Mouse (Mus musculus) B cell, adult 2 months (primary cell): ENCODE data around the gene Cdkn1c.

ENCODE experiments used
- DNase-seq, 2 experiments: peaks; one replicate each; pipeline ENCODE4 v3.0.0; 2022

The Cdkn1c gene

DNA sequence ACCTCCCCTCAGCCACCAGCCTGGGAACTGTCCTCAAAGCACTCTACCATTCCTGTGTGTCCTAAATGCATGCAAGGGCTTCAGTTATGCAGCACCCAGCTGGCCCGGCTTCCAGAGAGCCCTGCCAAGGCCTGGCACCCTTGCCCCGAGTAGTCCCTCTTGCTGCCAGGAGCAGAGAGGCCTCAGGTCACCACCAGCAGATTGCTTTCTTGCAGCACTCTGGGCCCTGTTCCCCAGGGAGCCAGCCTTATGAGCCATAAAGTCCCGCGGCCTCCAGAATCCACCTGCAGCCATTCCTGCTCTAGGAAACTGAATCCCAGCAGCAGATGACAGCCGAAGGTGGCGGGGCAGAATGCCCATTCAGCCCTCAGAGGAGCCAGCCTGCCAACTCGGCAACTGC lies 27.5 kb downstream of the Cdkn1c start:
- DNase-seq, result no peak

DNA sequence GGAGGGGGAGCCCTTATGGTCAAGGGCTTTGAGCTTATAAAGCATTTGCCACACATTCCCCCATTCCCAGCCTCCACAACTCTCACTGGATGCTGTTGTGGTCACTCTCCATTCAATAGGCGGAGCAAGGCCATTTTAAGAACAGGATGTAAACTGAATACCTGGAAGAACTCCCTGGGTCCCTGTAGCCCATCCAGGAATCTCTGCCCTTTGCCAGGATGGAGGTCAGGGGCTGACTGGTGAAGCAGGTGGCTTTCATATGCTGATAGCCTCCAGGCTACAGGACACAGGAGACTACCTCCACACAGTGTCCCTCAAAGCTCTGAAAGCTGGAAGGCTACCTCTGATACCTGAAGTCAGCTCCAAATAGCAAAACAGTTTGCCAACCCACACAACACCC lies 28.2 kb downstream of the Cdkn1c start:
- no peak for DNase-seq

DNA sequence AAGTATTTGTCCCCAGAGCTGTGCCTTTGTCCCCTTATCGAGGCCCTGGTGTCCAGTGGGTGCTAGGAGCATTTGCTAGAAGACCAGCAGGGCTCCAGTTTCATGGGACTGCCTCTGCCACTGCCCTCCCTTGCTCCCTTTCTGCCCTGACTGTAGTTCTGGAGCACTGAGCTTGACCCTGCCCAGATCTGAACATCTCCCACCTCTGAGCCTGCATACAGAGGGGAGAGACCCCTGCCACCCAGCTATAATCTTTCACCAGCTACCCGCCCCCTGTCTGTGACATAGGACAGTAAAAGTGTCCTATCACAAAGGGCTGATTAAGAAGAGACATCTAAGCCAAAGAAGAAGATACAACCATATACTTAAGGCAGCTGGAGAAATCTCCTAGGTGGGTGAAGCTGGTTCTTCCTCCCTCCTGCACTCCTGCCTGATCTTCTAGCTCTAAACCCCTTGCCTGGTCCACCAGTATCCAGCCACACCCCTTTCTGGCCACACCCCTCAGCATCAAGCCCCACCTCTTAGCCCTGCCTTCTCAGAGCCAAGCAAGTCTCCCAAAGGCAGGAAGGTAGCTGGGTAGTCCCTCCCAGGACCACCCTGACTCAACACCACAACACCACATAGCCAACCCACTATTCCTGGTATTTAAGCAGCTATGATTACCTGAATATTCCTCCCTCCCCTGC lies 31.9 kb downstream of the Cdkn1c start:
- no peak for DNase-seq

DNA sequence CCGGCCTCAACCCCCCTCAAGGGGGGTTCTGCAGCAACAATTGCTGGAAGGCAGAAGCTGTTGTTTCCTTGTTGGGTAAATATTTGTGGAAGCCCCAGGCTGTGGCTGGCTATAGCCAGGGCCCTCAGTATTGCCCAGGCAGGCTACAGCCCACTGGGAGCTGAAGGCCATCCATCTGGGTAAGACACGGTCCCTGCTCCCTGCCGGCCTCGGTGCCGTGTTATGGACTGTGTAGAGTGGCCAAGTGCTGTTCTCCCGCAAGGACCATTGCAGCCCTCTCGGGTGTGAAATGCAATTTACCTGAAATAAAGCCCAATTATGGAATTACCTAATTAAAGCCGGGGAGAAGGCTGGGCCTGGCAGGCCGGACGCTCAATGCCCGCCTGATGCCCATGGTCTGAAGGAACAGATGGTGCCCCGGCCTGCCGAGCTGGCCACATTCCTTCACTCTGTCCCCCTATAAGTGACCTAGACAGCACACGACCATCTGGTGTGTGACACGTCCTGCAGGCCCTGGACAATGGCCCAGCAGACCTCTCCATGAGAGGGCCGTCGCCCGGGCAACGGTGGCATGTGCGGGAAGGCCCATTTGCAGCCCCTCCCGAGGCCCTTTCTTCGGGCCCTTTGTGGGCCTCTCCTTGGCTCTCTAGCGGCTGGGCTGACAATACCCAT lies 32.6 kb downstream of the Cdkn1c start:
- no peak for DNase-seq

DNA sequence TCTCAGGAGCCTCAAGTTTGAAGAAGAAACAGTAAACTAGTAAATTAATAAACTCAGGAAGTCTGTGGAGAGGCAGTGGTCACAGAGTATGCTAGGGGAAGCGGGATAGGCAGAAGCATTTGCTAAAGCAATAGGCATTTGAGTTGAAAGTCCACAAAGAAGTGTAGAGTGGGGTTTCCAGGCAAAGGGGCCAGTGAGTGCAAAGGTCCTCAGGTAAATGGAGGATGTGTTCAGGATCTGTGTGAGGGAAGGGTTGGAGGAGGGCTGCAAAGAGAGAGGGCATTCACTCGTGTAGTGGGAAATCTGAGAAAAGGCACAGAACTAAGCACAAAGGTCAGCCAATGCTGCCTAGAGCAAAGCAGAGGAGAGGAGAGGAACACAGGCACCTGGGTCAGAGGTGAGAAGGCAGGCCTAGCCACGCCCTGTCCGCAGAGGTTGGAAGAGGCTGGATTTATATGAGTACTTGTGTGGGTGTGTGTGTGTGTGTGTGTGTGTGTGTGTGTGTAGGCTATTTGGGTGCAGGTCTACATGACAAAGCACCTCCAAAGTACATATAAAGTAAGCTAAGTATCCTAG lies 41.2 kb downstream of the Cdkn1c start:
- no peak for DNase-seq

DNA sequence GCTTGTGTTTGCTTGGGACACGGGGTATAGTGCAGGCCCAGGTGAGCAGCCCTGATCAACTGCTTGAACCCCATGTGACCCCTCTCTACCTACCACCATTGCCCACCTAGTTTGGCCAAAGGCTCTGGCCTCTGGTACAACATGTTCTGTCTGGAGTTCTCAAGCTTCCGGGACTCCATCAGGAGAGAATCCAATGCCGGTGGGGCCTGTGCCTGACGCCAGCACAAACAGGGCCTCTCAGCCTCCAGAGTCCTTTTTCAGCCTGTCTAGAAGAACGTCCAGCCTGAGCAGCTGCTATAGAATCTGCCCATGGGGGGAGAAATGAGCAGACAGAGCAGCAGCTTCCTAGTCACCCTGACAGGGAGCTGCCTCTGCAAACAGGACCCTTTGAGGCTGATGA lies 43.0 kb downstream of the Cdkn1c start:
- DNase-seq, result no peak

DNA sequence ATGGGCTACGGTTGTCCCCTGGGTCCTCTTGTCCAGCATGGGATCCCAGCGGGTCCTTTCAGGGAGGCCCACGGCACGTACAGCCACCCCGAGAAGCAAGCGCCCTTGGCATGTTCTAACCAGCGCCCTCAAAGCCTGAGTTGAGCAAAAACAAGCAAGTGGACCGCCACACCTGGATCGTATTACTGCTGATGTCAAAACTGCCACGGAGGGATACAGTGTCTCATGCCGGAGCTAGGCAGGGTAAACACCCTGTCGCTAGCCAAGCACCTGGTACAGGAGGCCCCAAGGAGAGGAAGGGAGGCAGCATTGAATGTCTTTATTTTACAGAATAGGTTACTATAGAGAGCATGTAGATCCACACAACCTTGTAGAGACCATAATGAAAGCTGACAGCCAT lies 44.4 kb downstream of the Cdkn1c start:
- DNase-seq, result no peak

DNA sequence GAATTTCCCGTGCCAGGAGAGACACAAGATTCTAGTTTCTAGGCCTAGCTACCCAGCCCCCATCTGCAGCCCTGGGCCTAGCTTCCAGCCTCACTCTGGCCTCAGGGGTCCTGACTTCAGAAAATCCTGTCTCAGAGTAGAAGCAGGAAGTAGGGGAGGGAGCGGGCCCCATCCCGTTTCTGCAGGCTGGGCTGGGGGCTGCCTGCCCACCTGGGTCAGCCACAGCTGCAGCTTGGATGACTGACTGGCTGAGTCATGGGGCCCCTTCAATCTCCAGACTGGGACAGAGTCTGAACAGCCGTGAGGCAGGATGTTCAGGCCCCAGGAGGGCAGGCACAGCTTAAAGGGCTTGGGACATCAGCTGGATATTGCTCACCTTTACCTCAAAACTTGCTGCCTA lies 45.8 kb downstream of the Cdkn1c start:
- no peak for DNase-seq

DNA sequence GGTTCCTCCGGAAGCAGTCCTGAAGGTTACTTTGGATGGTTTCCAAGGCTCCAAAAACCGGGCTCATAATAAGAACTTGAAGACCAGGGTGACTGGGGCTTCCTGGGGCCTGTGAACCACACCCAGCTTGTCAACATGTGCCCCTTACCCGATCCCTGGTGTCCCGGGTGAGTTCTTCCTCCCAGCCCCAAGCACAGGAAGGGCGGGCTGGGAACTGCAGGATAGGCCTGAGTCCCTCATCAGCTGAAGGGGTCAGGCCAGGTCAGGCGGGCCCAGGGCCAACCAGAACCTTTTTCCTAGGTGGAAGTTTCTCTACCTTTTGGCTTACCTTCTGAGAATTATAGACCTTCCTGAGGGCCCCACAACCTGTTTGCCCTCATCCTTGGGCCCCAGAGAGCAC lies 48.2 kb downstream of the Cdkn1c start:
- no peak for DNase-seq

DNA sequence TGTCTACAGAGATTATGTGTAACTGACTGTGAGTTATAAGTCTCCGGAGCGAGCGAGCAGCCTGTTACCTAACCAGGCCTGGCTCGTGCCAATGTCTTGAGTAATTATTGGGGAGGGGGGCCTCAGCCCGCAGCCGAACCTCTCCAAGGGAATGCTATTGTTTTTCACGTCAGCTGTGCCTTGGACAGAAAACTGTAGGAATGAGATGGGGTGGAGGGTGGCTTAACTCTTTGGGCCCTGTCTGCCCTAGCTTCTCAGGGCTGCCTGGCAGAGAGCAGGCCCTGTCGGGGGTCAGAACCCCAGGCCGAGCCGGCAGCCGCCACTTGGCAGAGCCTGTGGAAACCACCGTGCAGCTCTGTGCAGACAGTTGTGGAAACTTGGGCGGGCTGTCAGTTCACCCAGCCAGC lies 52.2 kb downstream of the Cdkn1c start:
- no peak for DNase-seq
